Mouse (Mus musculus): ENCODE measurements around the gene Ankrd33b. TPM values are rescaled to one million over a fixed set of nuclear protein-coding genes. Genes with fewer than 3 reads are reported as not detected.

Ankrd33b gene
- polyA plus RNA-seq (2016; fragmentation: Nextera tagmentation; extraction: Ambion mirVana): 1.0 and 1.4 TPM in 2 replicates

DNA sequence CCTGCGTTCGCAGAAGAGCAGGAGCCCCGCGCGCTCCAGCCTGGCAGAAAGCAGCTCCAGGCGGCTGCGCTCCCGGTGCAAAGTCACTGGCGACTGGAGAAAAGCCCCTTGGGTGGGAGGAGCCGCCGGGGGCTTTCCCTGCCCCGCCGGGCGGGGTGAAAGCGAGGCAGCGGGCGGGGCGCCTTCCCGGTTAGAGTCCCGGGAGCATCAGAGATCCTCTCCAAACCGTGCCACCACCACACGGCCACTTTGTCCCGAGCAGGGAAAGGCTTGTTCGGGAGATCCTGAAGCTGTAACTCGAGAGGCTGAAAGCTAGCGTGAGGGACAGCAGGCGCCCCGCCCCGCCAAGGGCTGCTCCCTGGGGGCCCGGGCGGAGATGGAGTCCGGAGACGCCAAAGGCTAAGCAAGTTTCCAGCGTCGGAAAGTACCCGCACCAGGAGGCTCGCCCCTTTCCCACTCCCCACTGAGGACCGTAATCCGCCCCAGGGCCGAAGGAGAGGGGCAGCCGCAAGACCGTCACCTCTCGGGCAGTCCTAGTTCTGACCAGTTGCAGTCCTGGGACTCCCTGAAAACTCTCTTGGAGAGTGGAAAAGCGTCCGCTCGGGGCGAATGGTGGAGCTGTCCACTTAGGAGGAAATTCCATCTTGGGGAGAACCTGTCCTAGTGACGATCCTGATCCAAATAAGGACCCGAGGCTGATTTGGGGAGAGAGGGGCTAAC, at the start of gene Ankrd33b:
Gene Ankrd33b, minus strand, starts transcription at position 246 of the 720 bp plus-strand sequence.
- peak; percentile 66 for ATAC-seq (ENCODE audit: low FRiP score, low read depth)
- H3K9me3 ChIP-seq: no peaks in the 10 kb centered on the region
- peaks cover 30% of the 10 kb centered on the region for H3K4me1 ChIP-seq
- peaks cover 52% of the 10 kb centered on the region for H3K27me3 ChIP-seq (replicated peaks)
- H3K4me2 ChIP-seq (replicated peaks): peak within 1 kb of the TSS; percentile 100
- no peaks in the 10 kb centered on the region for H3K36me3 ChIP-seq
- under 1% methylated on average over 49 of the region's 49 CpGs for WGBS
- H3K9ac ChIP-seq: peak within 1 kb of the TSS; percentile 58
- H3K27ac ChIP-seq: no peak within 1 kb of the TSS
- peak within 1 kb of the TSS; percentile 56 for H3K4me3 ChIP-seq

- no peak for ATAC-seq (ENCODE audit: low FRiP score, low read depth)
- no peaks in the 10 kb centered on the region for H3K27me3 ChIP-seq (replicated peaks)
- H3K27ac ChIP-seq: no peak overlapping the region
- no peaks in the 10 kb centered on the region for H3K4me1 ChIP-seq
- H3K9me3 ChIP-seq: no peaks in the 10 kb centered on the region
- no peak overlapping the region for H3K9ac ChIP-seq
- no peak overlapping the region for H3K4me3 ChIP-seq
- H3K4me2 ChIP-seq (replicated peaks): no peak overlapping the region
- WGBS: 64% methylated on average over 4 of the region's 4 CpGs
- H3K36me3 ChIP-seq: no peaks in the 10 kb centered on the region
These were observed 47.7 kb upstream of the Ankrd33b start for GRCm38 (mm10) chr15:31415181-31415580.

DNA sequence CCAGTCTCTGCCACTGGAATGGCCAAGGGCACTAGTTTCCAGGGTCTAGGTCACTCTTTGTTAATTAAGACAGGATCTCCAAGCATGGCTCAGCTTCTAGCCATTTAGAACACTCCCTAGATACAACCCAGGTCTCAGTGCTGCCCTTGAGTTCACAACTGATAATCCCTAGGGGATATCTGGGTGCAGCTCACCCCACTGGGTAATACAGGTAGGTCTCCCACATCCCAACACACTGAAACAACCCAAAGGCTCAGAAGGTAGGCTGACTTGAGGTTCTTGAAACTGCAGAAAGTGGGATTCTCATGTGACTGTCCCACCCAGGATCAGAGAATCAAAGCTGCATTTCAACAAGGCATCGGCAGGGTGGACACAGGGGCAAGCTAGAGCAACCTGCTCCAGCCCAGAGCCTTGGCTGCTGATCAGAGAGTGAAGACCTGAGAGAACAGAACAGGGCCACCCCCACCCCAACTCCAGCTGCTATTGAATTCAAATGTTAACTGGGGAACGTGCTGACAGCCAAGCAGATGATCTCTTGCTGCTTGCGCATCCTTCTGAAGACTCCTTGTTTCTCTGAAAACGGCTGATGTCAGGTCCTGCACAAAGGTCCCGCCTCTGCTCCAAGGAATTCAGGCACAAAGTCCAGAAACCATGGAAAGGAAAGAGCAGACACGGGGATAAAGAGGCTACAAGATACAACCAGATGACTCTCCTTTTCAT, 46.8 kb upstream of the Ankrd33b start:
- H3K9me3 ChIP-seq: no peaks in the 10 kb centered on the region
- H3K9ac ChIP-seq: no peak overlapping the region
- no peak overlapping the region for H3K27ac ChIP-seq
- H3K4me1 ChIP-seq: no peaks in the 10 kb centered on the region
- H3K4me2 ChIP-seq (replicated peaks): no peak overlapping the region
- no peaks in the 10 kb centered on the region for H3K27me3 ChIP-seq (replicated peaks)
- no peaks in the 10 kb centered on the region for H3K36me3 ChIP-seq
- WGBS: 61% methylated on average over 6 of the region's 6 CpGs
- no peak overlapping the region for H3K4me3 ChIP-seq
- no peak for ATAC-seq (ENCODE audit: low FRiP score, low read depth)

DNA sequence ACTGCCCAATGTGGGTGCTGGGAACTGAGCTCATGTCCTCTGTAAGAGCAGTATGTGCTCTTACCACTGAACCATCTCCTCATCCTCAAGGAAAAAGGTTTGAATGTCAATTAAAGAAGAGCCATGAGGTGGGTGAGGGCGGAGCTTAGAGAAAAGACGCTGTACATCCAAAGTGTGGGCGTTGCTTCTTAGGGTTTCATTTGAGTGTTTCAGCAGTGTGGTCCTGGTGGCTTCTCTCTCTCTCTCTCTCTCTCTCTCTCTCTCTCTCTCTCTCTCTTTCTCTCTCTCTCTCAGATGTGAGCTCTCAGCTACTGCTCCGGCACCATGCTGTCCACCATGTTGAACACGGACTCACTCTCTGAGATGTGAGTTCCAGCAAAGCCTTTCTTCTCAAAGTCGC, 46.1 kb upstream of the Ankrd33b start:
- no peaks in the 10 kb centered on the region for H3K4me1 ChIP-seq
- no peak for ATAC-seq (ENCODE audit: low FRiP score, low read depth)
- WGBS: 85% methylated on average over 6 of the region's 6 CpGs
- H3K4me3 ChIP-seq: no peak overlapping the region
- H3K27me3 ChIP-seq (replicated peaks): no peaks in the 10 kb centered on the region
- no peak overlapping the region for H3K27ac ChIP-seq
- H3K36me3 ChIP-seq: no peaks in the 10 kb centered on the region
- no peaks in the 10 kb centered on the region for H3K9me3 ChIP-seq
- no peak overlapping the region for H3K9ac ChIP-seq
- H3K4me2 ChIP-seq (replicated peaks): no peak overlapping the region

DNA sequence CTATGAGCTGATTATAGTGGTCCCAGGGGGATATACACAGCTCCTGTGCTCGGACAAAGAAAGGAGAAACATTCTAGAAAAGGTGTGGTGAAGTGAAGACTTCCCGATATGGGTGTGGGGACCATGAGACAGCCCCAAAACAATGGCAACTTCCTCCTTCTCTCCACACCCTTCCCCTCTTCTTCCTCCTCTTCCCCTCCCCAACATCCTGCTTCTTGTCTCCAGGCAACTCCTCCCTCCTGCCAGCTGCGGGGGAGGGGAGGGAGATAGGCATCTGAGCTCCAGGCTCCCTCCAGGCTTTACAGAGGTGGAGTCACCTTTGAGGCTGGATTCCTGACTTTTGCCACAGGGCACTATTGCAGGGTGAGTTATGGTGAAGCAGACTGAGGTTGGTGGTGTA, 45.4 kb upstream of the Ankrd33b start:
- no peaks in the 10 kb centered on the region for H3K4me1 ChIP-seq
- H3K9me3 ChIP-seq: no peaks in the 10 kb centered on the region
- no peak for ATAC-seq (ENCODE audit: low FRiP score, low read depth)
- H3K4me2 ChIP-seq (replicated peaks): no peak overlapping the region
- H3K9ac ChIP-seq: no peak overlapping the region
- H3K27ac ChIP-seq: no peak overlapping the region
- WGBS: 56% methylated on average over 3 of the region's 3 CpGs
- no peak overlapping the region for H3K4me3 ChIP-seq
- H3K36me3 ChIP-seq: no peaks in the 10 kb centered on the region
- H3K27me3 ChIP-seq (replicated peaks): no peaks in the 10 kb centered on the region

- Histone ChIP-seq H3K27me3 (replicated peaks) (no peaks in the 10 kb centered on the region), H3K9me3 (no peaks in the 10 kb centered on the region), H3K4me1 (no peaks in the 10 kb centered on the region), H3K4me2 (replicated peaks) (no peak overlapping the region), H3K4me3 (no peak overlapping the region), H3K36me3 (no peaks in the 10 kb centered on the region), H3K27ac (no peak overlapping the region), H3K9ac (no peak overlapping the region)
- WGBS: 88% methylated on average over 6 of the region's 6 CpGs
- ATAC-seq (ENCODE audit: low FRiP score, low read depth): no peak
These were observed 44.9 kb upstream of the Ankrd33b start for GRCm38 (mm10) chr15:31412436-31412835.

- Histone ChIP-seq H3K4me2 (replicated peaks) (no peak overlapping the region), H3K27ac (no peak overlapping the region), H3K9me3 (no peaks in the 10 kb centered on the region), H3K4me3 (no peak overlapping the region), H3K9ac (no peak overlapping the region), H3K27me3 (replicated peaks) (no peaks in the 10 kb centered on the region), H3K4me1 (no peaks in the 10 kb centered on the region), H3K36me3 (no peaks in the 10 kb centered on the region)
- 90% methylated on average over 4 of the region's 4 CpGs for WGBS
- no peak for ATAC-seq (ENCODE audit: low FRiP score, low read depth)
These were observed 40.0 kb upstream of the Ankrd33b start for GRCm38 (mm10) chr15:31407490-31407889.

DNA sequence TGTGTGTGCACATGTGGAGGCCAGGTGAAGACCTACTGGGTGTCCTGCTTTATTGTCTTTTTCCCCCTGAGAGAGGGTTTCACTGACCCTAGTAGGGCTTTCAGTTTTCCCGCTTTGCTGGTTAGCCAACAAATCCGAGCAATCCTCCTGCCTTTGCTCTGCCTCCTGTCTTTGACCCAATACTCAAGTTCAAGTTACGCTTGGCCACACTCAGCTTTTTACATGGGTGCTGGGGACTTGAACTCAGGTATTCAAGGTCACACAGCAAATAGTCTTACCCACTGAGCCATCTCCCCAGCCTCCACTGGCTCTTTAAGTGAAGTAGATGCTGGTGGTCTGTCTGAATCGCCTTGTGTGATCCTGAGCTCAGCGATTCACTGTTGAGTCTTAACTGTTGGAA, 39.4 kb upstream of the Ankrd33b start:
- ATAC-seq (ENCODE audit: low FRiP score, low read depth): no peak
- Histone ChIP-seq H3K4me2 (replicated peaks) (no peak overlapping the region), H3K4me3 (no peak overlapping the region), H3K27ac (no peak overlapping the region), H3K27me3 (replicated peaks) (no peaks in the 10 kb centered on the region), H3K4me1 (no peaks in the 10 kb centered on the region), H3K36me3 (no peaks in the 10 kb centered on the region), H3K9me3 (no peaks in the 10 kb centered on the region), H3K9ac (no peak overlapping the region)
- 89% methylated on average over 5 of the region's 5 CpGs for WGBS

DNA sequence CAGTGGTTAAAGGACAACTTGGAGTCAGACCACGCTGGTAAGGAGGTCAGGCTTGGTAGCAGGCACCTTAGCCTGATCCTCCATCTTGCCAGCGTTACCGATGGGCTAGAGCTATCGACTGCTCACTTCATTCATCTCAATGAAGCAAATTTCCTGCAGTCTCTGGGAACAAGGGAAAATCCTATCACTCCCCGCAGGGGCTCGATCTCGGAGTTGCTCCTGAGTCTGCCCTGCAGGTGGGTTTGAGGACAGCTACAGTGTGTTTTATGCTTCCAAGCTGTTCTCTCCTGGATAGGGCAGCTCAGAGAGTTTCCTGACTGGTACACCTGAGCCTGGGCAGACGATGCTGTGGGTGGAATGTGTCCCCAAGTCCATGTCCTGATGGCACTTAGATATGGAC, 36.8 kb upstream of the Ankrd33b start:
- H3K9ac ChIP-seq: no peak overlapping the region
- no peak for ATAC-seq (ENCODE audit: low FRiP score, low read depth)
- H3K4me2 ChIP-seq (replicated peaks): no peak overlapping the region
- WGBS: 83% methylated on average over 8 of the region's 8 CpGs
- H3K4me1 ChIP-seq: no peaks in the 10 kb centered on the region
- no peaks in the 10 kb centered on the region for H3K9me3 ChIP-seq
- H3K27me3 ChIP-seq (replicated peaks): no peaks in the 10 kb centered on the region
- no peak overlapping the region for H3K27ac ChIP-seq
- no peak overlapping the region for H3K4me3 ChIP-seq
- H3K36me3 ChIP-seq: no peaks in the 10 kb centered on the region

- Histone ChIP-seq H3K4me1 (no peaks in the 10 kb centered on the region), H3K4me2 (replicated peaks) (no peak overlapping the region), H3K27ac (no peak overlapping the region), H3K9ac (no peak overlapping the region), H3K36me3 (no peaks in the 10 kb centered on the region), H3K27me3 (replicated peaks) (no peaks in the 10 kb centered on the region), H3K9me3 (no peaks in the 10 kb centered on the region), H3K4me3 (no peak overlapping the region)
- ATAC-seq (ENCODE audit: low FRiP score, low read depth): peak; percentile 71
- whole genome bisulfite sequencing: 66% methylated on average over 12 of the region's 12 CpGs
These were observed 34.8 kb upstream of the Ankrd33b start for GRCm38 (mm10) chr15:31402200-31402892.

DNA sequence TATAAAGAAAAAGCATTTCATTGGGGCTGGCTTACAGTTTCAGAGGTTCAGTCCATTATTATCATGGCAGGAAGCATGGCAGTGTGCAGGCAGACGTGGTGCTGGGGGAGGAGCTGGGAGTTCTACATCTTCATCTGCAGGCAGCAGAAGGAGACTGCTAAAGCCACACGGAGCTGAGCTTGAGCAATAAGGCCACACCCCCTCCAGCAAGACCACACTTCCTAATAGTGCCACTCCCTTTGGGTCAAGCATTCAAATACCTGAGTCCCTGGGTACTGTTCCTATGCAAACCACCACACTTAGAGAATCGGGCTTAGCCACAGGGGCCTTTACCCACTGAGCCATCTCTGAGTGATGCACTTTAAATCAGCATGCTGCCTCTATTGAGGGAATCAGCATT, 33.4 kb upstream of the Ankrd33b start:
- Histone ChIP-seq H3K9ac (no peak overlapping the region), H3K27ac (no peak overlapping the region), H3K4me1 (no peaks in the 10 kb centered on the region), H3K4me3 (no peak overlapping the region), H3K36me3 (no peaks in the 10 kb centered on the region), H3K4me2 (replicated peaks) (no peak overlapping the region), H3K27me3 (replicated peaks) (no peaks in the 10 kb centered on the region), H3K9me3 (no peaks in the 10 kb centered on the region)
- 30% methylated on average over 3 of the region's 3 CpGs for WGBS
- ATAC-seq (ENCODE audit: low FRiP score, low read depth): no peak

DNA sequence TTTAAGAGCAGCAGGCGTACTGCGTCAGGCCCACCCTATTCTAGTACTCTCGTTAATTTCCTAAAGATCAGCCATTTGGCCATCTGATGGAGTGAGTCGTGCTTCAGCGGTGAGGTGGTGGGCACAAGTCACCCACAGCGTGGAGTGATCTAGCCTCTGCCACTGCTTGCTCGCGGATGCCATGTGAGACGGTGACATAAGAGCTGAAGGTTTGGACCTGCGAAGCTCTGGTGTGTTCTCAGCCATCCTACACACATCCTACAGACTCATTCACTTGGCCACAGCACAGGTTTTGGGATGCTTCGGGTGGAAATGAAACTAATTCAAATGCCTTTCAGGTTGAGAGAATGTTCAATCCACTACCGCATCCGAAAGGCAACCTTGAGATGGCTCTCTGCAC, 31.2 kb upstream of the Ankrd33b start:
- no peaks in the 10 kb centered on the region for H3K27me3 ChIP-seq (replicated peaks)
- H3K9me3 ChIP-seq: no peaks in the 10 kb centered on the region
- H3K4me1 ChIP-seq: no peaks in the 10 kb centered on the region
- no peak for ATAC-seq (ENCODE audit: low FRiP score, low read depth)
- no peaks in the 10 kb centered on the region for H3K36me3 ChIP-seq
- 94% methylated on average over 13 of the region's 13 CpGs for WGBS
- no peak overlapping the region for H3K4me2 ChIP-seq (replicated peaks)
- no peak overlapping the region for H3K27ac ChIP-seq
- H3K4me3 ChIP-seq: no peak overlapping the region
- no peak overlapping the region for H3K9ac ChIP-seq

All from neural tube, embryonic 12.5 days (tissue).